Mouse (Mus musculus): Measurements from ENCODE around the gene Pla2g15. TPM values are rescaled to one million over a fixed set of nuclear protein-coding genes. Genes with fewer than 3 reads are reported as not detected.

Pla2g15 gene
- total RNA-seq, 2 experiments from 2014 or later: 2.8 to 3.0 TPM

DNA sequence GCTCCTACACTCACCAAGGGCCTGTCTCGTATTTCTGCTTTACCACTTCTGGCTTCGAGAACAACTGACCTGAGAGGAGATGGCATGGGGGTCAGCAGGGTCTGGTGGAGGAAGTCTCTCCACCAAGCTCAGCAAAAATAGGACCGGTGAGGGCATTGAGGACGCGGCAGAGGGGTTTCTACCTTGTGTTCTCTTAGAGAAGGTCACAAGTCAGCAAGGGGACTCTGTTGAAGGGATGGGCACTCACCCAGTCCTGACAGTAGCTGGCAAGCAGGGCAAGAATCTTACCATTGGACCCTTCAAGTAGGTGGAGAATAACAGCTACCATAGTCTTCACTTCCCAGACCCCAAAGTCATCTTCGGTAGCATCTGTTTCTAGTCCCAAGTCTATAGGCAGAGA lies 16.3 kb upstream of the Pla2g15 start:
- intact Hi-C loops (cut with DNase I): no loop called here
- DNase-seq: no peak

DNA sequence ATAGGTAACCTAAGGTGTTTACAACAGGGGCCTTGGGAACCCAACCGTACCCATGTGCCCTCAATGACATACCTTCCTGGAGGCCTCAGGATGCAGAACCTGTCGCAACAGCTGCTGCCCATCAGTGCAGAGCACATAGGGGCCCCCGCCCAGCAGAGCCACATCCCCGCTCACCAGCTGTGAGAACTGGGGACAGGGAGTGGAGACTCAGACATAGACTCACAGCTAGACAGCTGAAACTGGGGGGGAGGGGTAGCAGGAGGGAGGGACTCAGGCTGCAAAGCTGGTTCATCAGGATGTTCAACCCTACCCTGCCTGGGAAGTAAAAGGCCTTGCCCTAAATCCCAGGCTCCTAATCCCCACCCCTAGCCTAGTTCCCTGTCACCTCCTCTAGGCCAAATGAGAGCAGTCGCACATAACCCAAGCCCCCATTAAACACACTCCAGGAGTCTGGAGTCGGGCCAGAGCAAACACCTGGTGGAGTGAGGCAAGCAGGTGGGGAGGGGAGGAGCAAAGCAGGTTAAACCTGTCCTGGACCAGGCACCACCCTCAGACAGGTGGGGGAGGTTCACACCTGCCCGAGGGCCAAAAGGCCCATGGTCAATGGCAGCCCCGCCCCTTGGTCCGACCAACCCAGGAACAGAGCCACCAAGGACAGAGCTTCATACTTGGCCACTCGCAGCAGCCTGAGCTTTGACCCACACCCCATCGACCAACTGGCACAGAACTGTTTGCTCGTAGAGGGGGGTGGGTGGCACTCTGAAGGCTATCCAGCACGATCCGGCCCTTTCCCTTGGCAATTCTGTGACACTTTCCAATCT lies 15.2 kb upstream of the Pla2g15 start:
- intact Hi-C loops (cut with DNase I): no loop called here
- DNase-seq: no peak

DNA sequence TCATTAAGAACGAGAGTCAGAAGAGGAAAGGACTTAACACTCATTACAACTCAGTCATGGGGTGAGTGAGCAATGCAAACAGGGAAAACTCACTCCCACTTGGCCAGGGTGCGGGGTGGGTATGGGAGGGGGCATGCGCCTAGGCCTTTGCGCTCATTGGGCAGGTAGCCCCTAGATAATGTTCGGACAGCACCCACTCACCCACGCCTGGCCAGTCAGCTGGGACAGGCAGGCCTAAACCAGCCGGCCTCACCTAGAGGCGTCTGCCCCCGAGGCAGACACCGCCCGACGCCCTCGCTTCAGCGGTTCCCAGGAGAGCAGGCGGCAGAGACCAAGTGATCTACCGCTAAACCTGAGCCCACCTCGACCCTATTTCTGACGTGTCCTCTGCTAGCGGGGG lies 14.5 kb upstream of the Pla2g15 start:
- DNase-seq: no peak
- intact Hi-C loops (cut with DNase I): no loop called here

DNA sequence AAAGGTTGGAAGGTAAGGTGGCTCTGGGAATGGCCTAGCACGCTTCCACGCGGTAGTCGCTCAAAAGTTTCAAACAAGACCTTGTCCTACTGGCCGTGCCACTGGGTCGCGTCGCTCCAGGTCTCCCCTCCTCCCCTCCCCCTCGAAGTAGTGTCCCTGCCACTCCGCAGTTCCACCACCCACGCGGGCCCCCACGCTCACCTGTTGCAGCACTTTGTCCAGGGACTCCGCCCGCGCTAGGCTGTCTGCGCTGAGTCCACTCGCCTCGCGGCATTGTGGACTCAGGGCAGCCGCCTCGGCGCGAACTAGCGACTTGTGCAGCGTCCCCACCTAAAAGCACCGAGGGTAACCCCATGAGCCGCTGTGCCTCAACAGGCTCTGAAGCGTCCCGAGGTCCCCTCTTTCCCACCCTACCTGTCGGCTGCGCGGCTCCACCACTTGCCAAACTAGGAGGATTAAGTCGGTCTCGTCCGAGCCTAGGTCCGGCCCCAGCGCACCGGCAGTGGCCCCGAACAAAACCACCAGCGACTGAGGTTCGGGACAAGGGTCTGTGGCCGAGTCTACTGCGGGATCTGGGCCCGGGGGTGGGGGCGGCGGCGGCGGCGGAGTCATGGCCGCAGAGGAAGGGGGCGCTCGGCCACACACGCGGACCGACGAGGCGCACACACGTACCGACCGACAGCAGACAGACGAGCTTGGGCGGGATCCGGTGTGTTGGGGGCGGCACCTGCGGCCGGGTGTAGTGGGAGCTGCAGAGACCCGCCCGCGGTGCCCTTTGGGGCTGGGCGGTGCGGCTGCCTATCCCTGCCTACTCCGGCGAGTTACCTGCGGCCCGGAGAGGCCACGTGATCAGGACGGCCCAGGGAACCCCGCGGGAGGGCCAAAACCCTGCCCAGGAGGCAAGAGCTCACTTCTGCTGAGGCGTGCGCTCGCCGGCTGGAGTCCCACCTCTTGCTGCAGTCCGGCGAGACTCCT lies 13.8 kb upstream of the Pla2g15 start, which contains the start of gene Esrp2:
Gene Esrp2 (minus strand): TSS at position 819 of the 975 bp plus-strand sequence.
- no peak for DNase-seq
- intact Hi-C loops (cut with DNase I): no loop called here

DNA sequence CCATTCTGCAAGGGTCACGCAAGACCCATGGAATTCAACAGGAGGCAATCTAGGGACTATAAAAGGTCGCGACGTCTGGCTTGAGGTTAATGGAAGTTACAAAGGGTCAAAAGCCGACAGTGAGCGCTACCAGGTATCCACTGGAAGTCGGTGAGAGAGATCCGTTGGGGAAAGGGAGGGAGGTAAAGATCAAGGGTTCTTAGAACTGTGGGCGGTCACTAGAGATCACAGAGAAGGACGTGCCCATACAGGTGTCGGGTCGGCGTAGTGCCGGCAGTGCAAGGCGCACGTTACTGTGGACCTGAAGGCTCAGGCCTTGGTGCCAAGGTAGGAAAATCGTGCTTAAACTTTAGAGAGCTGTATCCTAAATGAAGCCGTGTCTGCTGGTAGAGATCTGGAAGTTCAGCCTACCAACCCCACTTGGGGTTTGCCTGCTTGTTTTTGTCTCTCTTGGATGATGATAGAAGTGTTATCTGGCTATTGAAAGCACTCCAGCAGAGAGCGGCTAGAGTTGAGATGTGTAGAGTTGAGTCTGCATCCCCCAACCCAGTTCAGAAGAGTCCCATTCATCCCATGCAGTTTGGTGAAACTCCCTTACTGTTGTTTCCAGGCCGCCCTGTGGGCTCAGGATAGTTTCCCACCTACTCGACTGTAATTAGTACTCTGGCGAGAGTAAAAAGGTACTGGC lies 12.8 kb upstream of the Pla2g15 start:
- intact Hi-C loops (cut with DNase I): no loop called here
- DNase-seq: no peak

DNA sequence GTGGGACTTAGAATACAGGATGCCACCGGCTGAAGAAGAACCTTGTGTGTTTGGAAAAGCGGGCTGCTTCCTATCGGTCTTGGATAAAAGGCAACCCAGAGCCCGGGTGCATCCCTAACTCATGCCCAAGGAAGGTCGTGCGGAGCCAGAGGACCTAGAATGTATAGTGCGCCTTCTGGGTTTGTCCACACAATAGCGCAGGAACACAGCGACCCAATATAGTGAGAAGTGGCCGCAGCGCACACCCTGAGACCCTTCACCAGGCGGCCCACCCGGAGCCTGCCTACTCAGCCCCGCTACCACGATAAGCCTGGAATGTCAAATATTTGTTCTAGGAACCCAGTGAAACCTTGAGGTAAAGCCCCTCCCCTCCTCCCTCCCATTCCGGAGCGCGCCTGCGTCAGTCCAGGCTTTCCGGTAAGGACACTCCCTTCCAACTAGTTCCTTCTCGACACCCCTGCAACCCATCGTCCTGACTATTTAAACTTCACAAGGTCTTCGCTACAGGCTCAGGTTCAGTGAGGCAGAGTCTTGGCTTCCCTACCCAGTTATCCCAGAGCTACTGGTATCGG lies 12.2 kb upstream of the Pla2g15 start:
- peak in 1 of 2 experiments; percentile 45 for DNase-seq
- intact Hi-C loops (cut with DNase I): no loop called here

DNA sequence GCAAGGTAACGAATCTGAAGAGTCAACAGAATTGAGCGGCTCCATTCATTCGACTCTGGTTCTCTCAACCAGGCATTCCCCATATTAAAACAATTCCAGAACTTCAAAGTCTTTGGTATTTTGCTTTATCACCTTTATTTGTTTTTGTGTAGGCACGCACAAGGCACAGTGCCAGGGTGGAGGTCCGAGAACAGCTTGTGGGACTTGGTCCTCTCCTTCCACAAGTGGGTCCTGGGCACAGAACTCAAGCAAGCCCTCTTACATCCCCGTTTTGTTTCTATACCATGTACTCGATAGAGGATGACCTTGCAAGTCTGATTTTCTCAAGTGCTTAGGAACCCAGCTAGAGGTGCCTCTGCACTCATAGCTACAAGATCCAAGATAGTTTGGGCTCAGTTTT lies 11.6 kb upstream of the Pla2g15 start:
- DNase-seq: no peak
- intact Hi-C loops (cut with DNase I): no loop called here

DNA sequence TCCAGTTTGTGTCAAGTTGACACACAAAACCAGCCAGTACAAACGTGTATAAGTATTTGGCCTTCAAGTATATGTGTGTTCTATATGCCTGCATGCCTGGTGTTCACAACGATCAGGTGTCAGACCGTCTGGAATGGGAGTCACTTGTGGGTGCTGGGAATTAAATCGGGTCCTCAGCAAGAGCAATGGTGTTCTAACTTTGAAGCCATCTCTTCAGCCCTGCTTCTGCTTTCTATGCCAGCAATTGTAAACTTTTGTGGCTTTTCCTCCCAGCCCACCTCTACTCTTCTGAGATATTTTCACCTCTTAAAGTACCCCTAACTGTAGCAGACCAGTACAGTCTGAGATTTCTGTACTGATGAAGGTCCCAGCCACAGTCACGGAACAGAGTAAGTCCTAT lies 10.0 kb upstream of the Pla2g15 start:
- intact Hi-C loops (cut with DNase I): loop anchor here (2.0 to 10.0 kb wide), 2 partner anchors 59 to 265 kb away; no protein-coding TSS in a partner anchor
- no peak for DNase-seq

DNA sequence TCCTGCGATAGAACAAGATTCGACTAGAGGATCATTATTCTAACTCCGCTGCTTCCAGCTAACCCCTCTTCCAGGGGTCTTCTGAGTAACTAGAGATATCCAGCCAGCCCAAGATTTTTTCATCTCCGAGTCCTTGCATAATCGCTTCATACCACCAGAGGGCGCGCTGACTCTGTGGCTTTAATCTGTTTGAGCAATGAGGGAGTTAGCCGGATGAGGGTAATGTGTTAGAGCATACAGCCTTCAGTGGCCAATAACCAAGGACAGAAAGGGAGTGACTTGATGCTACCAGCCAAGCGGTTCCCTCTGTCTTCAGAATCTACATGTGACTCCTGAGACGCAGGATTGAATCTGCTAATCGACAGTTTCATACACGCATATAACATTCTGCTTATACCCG lies 9.4 kb upstream of the Pla2g15 start:
- intact Hi-C loops (cut with DNase I): loop anchor here (2.0 to 10.0 kb wide), 2 partner anchors 58 to 264 kb away; no protein-coding TSS in a partner anchor
- peak; percentile 74 to 78 for DNase-seq

DNA sequence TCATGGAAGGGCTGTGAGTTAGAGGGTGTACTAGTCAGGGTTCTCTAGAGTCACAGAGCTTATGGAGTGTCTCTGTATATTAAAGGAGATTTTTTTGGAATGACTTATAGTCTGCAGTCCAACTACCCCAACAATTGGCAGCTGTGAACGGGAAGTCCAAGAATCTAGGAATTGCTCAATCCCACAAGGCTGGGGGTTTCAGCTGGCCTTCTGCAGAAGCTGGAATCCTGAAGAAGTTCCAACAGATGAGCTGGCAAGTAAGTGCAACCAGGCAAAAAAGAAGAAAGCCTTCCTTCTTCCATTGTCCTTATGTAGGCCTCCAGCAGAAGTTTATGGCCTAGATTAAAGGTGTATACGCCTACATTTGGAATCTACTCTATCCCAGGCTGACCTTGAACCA lies 4.9 kb upstream of the Pla2g15 start:
- DNase-seq: no peak
- intact Hi-C loops (cut with DNase I): loop anchor here (10.0 kb wide), 1 partner anchor 259 kb away; no protein-coding TSS in a partner anchor

DNA sequence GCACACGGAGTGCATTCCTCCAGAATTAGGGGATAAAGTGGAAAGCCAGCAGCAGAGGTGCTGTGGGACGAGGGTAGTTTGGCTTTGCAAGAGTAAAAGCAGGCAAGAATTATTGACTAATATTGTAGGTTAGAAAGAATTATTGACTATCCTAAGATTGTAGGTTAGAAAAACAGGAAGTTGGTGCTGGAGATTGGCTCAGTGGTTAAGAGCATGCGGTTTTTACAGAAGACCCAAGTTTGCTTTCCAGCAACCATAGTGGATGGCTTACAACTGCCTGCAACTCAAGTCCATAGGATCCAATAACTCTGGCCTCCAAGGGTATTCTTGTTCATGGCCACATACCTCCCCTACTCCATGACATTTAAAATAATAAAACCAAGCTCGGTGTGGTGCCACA lies 4.2 kb upstream of the Pla2g15 start:
- DNase-seq: no peak
- intact Hi-C loops (cut with DNase I): loop anchor here (10.0 kb wide), 1 partner anchor 259 kb away; no protein-coding TSS in a partner anchor

DNA sequence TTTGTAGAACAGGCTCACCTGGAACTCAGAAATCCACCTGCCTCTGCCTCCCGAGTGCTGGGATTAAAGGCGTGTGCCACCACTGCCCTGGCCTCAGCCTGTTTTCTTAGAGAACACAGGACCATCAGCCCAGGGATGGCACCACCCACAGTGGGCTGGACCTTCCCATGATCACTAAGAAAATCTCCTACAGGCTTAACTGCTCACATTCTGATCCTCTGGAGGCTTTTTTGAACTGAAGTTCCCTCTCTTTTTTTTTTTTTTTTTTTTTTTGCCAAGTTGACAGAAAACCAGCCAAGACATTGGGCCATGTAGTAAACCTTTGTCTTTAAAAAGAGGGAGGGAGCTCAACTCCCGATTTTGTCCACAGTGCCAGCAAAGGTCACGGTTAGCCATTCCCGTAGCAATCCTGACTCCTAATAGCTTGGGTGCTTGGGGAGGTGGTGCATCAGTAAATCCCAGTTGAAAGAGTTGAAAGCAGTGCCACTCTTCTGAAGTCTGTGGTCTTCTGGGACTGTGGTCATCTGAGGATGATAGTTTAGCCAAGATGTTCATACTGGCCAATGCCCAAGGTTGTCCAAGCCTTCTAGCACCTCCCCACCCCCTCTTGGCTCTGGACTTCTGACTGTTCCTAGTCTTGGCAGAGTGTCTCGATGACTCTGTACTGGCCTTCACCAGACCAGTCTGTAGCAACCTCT lies 2.2 kb upstream of the Pla2g15 start:
- intact Hi-C loops (cut with DNase I): loop anchor here (10.0 kb wide), 1 partner anchor 257 kb away; no protein-coding TSS in a partner anchor
- DNase-seq: peak; percentile 49 to 67

DNA sequence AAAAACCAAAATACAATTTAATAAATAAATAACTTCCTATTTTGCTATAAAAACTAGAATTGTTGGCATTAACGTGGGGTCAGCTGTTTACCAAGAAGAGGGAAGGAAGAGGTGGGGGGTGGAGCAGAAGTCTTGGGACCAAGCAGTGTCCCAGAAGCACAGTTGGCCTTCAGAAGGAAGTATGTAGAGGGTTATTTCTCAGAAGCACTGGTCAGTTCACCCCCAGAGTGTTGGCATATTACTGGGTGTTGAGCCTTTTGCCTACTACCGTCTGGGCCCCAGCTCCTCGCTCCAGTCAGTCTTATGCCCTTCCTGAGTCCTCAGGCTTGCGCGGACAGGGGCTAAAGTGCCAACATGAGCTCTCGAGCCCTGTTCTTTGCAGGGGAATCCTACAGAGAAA lies 1.2 kb upstream of the Pla2g15 start:
- no peak for DNase-seq
- intact Hi-C loops (cut with DNase I): loop anchor here (10.0 kb wide), 1 partner anchor 256 kb away; no protein-coding TSS in a partner anchor

DNA sequence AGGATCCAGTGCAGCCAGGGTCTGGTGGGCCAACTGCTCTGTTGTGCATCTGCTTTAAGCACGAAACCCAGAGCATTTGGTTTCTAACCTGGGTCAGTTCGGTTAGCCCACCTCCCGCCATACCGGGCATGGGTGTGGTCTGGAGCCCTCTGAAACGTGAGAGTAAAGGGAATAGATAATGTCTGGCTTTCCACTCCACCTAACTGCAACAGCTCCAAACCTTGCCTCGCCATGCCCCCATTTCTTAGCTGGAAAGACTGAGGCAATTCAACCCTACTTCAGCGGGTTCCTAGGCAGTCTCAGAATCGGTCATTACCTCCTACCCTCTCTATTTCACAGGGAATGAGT lies 428 bp downstream of the Pla2g15 start:
- intact Hi-C loops (cut with DNase I): no loop called here

DNA sequence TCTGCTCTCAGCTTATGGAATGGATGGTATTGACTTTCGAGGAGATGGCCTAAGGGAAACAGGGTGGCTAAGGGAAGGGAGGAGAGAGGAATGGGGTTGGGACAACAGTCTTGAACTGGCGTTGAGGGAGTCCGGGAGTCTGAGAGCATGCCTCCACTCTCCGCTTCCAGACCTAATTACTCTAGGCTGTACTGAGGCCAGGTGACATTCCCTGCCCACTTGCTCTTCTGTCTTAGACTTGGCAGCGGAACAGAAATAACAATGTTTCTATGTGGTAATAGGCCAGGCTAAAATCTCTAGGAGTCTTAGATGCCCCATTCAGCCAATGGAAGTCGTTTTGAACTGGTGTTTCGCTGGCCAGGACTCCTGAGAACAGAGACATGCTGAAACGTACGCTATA lies 842 bp downstream of the Pla2g15 start:
- intact Hi-C loops (cut with DNase I): no loop called here

More for the DNA sequence above, 428 bp downstream of the Pla2g15 start:
- DNase-seq: no peak

DNA sequence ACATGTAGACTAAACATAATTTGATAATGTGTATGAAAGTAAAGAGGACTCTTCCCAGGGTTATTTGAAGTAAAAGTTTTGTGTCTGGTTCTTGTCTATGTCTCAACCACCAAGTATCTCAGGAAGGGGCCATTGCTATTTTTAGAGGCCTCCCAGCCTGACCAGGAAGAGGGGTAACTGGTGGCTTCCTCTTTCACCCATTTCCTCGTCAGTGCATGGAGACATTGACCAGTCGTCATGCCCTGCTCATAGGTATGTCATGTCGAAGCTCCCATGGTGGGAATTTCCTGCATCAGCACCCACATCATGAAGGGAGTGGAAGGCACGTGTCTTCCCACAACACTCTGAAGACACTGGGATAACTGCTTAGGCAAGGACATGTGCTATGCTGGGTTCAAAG lies 2.7 kb downstream of the Pla2g15 start:
- intact Hi-C loops (cut with DNase I): no loop called here
- no peak for DNase-seq

More for the DNA sequence above, 842 bp downstream of the Pla2g15 start:
- no peak for DNase-seq

DNA sequence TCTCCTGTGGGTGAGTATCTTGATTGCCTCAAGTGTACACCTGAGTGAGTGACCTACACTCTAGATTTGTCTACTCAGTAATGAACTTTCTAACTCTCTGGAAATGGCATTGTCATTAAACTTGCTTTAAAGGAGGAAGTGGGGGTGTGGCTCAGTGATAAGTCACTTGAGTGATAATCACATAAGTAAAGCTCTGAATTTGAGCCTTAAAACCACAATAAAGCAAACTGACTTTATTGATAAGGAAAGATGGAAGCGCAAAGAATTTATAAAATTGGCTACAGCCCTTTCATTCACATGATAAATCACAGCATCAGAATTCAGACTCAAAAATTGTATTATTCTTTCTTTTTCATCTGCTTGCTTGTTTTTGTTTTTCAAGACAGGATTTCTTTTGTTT lies 7.2 kb downstream of the Pla2g15 start:
- intact Hi-C loops (cut with DNase I): no loop called here
- no peak for DNase-seq

DNA sequence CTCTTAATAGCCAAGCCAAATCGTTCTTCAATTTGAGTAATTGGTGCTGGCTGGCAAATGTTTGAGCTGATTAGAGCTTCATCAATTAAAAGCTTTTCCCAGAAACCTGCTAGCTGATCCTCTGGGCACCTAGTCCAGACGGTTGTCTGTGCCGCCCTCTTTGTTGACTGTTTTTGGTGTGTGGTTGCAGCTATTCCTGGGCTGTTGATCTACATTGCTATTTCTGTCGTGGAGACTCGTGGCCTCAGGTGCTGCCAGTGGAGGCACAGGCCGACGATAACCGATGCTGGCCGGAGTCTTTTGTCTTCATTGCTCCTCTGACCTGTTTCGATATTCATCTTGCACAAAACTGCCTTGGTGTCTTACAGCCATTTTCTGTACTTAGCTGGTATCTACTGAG lies 8.2 kb downstream of the Pla2g15 start:
- intact Hi-C loops (cut with DNase I): no loop called here
- DNase-seq: no peak

DNA sequence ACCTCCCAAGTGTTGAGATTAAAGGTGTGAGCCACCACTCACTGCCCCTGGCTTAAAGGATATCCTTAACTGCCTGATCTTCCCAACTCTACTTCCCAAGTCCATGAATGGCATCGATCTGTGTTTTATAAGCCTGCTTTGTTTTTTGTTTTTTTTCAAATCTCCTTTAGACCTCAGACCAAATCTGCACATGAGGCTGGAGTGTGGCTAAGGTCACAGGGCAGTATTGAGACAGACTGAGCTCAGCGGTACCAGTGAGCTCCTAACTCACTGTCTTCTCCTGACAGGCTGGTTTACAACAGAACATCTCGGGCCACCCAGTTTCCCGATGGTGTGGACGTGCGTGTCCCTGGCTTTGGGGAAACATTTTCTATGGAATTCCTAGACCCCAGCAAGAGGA lies 9.7 kb downstream of the Pla2g15 start:
- intact Hi-C loops (cut with DNase I): no loop called here
- no peak for DNase-seq

Measured in gastrocnemius, postnatal 36 days (tissue).